Mouse (Mus musculus): ENCODE measurements around the gene Atf5. TPM values are rescaled to one million over a fixed set of nuclear protein-coding genes. Genes with fewer than 3 reads are reported as not detected.

The Atf5 gene
- polyA plus RNA-seq, 1 experiment: 21.6 TPM

DNA sequence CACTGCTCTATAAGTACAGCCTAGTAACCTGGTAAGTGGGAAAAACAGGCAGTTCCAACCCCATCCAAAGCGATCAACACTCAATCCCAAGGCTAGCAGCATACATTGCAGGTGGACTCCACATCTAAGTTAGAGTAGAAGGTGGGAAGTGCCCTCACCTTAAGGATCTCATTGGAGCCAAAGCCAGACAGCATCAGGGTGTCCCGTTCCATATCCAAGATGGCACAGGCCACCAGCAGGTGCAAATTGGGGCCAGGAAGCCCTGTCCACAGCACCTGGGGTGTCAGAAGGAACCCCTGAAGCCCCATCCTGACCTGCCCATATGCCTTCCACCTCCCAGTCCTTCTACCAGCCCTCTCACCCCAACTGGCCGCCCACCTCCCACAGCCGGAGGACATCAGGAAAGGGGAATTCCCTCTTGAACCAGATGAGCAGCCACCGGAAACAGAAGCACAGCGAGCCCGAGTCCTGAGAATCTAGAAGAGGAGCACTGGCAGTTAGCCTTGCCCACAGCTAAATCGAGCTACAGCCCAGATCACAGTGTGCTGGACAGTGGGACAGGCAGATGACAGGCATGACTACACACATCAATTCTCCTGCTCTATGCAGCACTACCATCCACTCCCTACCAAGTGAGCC, 25.5 kb upstream of the Atf5 start:
- H3K4me1 ChIP-seq (ENCODE audit: control insufficient read depth, insufficient read depth, low read length): peaks cover 14% of the 10 kb centered on the region
- TF ChIP-seq CTCF (IDR thresholded peaks at IDR 0.05; ENCODE audit: control insufficient read depth, insufficient read depth, insufficient replicate concordance, low read depth, low read length) (no peak), POLR2A (IDR thresholded peaks at IDR 0.05; ENCODE audit: control insufficient read depth, low read depth, low read length) (no peak)
- H3K36me3 ChIP-seq (ENCODE audit: control insufficient read depth, insufficient read depth, low read length): no peaks in the 10 kb centered on the region
- no peak overlapping the region; the same call in 1 of the 2 replicates for H3K27ac ChIP-seq (ENCODE audit: control insufficient read depth, insufficient read depth, low read depth, low read length)
- no peaks in the 10 kb centered on the region for H3K27me3 ChIP-seq (ENCODE audit: control insufficient read depth, insufficient read depth, low read length)
- H3K4me3 ChIP-seq (ENCODE audit: control insufficient read depth, low read depth, low read length): peak overlapping the region; percentile 74

DNA sequence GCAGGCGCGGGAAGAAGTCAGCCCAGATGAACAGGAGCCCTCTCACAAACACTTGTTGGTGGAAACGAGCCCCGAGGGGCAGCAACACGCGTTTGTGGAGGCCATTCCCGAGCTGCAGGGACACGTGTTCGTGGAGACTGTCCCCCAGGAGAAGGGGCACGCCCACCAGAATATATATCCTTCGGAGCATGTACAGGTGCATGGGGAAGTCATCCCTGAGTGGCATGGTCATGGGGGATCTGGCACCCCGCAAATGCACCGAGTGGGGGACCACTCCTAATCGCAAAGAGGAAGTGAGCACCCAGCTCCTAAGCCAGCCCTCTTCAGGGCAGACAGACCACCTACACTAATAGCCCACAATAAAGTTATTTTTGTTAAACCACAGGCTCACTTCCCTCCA, 24.0 kb upstream of the Atf5 start:
- Histone ChIP-seq H3K27ac (ENCODE audit: control insufficient read depth, insufficient read depth, low read depth, low read length) (peak overlapping the region; percentile 68), H3K27me3 (ENCODE audit: control insufficient read depth, insufficient read depth, low read length) (no peaks in the 10 kb centered on the region), H3K36me3 (ENCODE audit: control insufficient read depth, insufficient read depth, low read length) (no peaks in the 10 kb centered on the region), H3K4me3 (ENCODE audit: control insufficient read depth, low read depth, low read length) (peak overlapping the region; percentile 74), H3K4me1 (ENCODE audit: control insufficient read depth, insufficient read depth, low read length) (peaks cover 14% of the 10 kb centered on the region)
- TF ChIP-seq CTCF (IDR thresholded peaks at IDR 0.05; ENCODE audit: control insufficient read depth, insufficient read depth, insufficient replicate concordance, low read depth, low read length) (no peak), POLR2A (IDR thresholded peaks at IDR 0.05; ENCODE audit: control insufficient read depth, low read depth, low read length) (no peak; the same call in 1 of the 2 replicates)

DNA sequence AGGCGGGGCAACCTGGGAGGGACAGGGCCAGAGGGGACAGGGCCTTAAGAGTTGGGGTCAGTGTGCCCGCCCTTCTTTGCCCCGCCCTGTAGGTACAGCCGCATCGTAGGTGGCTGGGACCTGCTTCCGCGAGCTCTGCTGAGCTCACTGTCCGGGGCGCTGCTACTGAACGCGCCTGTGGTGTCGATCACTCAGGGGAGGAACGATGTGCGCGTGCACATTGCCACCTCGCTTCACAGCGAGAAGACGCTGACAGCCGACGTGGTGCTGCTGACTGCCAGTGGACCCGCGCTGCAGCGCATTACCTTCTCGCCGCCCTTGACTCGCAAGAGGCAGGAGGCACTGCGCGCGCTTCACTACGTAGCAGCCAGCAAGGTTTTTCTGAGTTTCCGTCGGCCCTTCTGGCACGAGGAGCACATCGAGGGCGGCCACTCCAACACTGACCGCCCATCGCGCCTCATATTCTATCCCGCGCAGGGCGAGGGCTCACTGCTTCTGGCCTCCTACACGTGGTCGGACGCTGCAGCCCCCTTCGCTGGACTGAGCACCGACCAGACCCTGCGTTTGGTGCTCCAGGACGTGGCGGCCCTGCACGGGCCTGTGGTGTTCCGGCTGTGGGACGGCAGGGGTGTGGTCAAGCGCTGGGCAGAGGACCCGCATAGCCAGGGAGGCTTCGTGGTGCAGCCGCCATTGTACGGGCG, 23.2 kb upstream of the Atf5 start:
- Histone ChIP-seq H3K36me3 (ENCODE audit: control insufficient read depth, insufficient read depth, low read length) (no peaks in the 10 kb centered on the region), H3K27me3 (ENCODE audit: control insufficient read depth, insufficient read depth, low read length) (no peaks in the 10 kb centered on the region), H3K4me1 (ENCODE audit: control insufficient read depth, insufficient read depth, low read length) (peaks cover 14% of the 10 kb centered on the region)

DNA sequence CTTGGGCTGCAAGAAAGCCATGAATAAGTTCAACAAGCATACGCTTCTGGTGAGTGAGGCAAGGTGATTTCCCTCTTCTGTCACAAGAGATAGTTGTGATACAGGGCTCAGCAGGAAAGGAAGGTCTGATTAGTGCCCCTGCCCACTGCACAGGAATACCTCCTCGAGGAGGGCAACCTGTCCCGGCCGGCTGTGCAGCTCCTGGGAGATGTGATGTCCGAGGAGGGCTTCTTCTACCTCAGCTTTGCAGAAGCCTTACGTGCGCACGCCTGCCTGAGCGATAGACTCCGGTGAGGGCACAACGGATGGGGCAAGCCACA, 22.7 kb upstream of the Atf5 start:
- no peaks in the 10 kb centered on the region for H3K27me3 ChIP-seq (ENCODE audit: control insufficient read depth, insufficient read depth, low read length)
- TF ChIP-seq POLR2A (IDR thresholded peaks at IDR 0.05; ENCODE audit: control insufficient read depth, low read depth, low read length) (no peak), CTCF (IDR thresholded peaks at IDR 0.05; ENCODE audit: control insufficient read depth, insufficient read depth, insufficient replicate concordance, low read depth, low read length) (no peak)
- no peak overlapping the region for H3K27ac ChIP-seq (ENCODE audit: control insufficient read depth, insufficient read depth, low read depth, low read length)
- H3K4me1 ChIP-seq (ENCODE audit: control insufficient read depth, insufficient read depth, low read length): peaks cover 14% of the 10 kb centered on the region
- peak overlapping the region; percentile 74 for H3K4me3 ChIP-seq (ENCODE audit: control insufficient read depth, low read depth, low read length)
- H3K36me3 ChIP-seq (ENCODE audit: control insufficient read depth, insufficient read depth, low read length): no peaks in the 10 kb centered on the region

More for the DNA sequence above, 23.2 kb upstream of the Atf5 start:
- Histone ChIP-seq H3K4me3 (ENCODE audit: control insufficient read depth, low read depth, low read length) (peak overlapping the region; percentile 74), H3K27ac (ENCODE audit: control insufficient read depth, insufficient read depth, low read depth, low read length) (no peak overlapping the region)
- TF ChIP-seq POLR2A (IDR thresholded peaks at IDR 0.05; ENCODE audit: control insufficient read depth, low read depth, low read length) (peak; percentile 23; the same call in 1 of the 2 replicates), CTCF (IDR thresholded peaks at IDR 0.05; ENCODE audit: control insufficient read depth, insufficient read depth, insufficient replicate concordance, low read depth, low read length) (no peak; the same call in 1 of the 2 replicates)

DNA sequence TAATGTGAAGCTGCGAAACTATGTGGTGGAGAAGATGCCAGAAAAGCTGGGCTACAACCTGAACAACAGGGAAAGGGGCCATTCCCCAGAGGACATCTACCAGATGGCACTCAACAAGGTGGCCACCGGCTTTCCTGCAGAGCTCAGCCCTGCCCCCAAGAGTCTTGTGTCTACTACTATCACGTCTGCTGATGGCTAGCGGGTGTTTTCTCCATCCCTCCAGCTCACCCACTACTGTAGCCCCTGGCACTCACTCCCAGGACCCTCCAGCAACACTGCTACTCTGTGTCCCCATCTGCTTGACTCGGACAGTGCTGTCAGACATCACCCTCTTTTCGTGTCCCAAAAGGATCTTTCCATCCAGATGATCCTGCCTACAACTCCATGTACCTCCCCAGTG, 21.6 kb upstream of the Atf5 start:
- Histone ChIP-seq H3K36me3 (ENCODE audit: control insufficient read depth, insufficient read depth, low read length) (no peaks in the 10 kb centered on the region), H3K27ac (ENCODE audit: control insufficient read depth, insufficient read depth, low read depth, low read length) (no peak overlapping the region), H3K4me1 (ENCODE audit: control insufficient read depth, insufficient read depth, low read length) (peaks cover 14% of the 10 kb centered on the region), H3K27me3 (ENCODE audit: control insufficient read depth, insufficient read depth, low read length) (no peaks in the 10 kb centered on the region), H3K4me3 (ENCODE audit: control insufficient read depth, low read depth, low read length) (no peak overlapping the region)
- TF ChIP-seq POLR2A (IDR thresholded peaks at IDR 0.05; ENCODE audit: control insufficient read depth, low read depth, low read length) (no peak), CTCF (IDR thresholded peaks at IDR 0.05; ENCODE audit: control insufficient read depth, insufficient read depth, insufficient replicate concordance, low read depth, low read length) (no peak)

DNA sequence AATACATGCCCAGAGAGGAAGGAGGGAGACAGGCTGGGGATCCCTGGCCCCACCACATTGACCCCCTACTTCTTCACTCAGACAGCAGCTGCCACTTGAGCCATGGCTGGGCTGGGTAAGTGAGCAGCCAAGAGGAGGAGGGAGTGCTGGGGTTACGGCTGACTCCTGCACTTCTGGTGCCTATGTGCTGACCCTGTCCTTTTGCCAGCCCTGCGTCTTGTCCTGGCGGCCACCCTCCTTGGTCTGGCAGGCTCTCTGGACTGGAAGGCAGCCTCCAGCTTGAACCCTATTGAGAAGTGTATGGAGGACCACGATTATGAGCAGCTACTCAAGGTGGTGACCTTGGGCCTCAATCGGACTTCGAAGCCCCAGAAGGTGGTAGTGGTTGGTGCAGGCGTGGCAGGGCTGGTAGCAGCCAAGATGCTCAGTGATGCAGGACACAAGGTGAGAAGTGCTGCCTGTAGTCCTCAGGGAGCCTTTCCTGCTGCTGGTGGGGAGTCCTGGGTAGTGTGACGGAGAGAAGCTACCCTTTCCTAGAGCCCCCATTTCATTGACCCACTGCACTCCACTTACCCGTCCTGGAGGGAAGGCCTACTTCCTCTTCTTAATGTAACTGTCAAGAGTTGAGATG, 20.1 kb upstream of the Atf5 start:
- no peak for TF ChIP-seq CTCF (IDR thresholded peaks at IDR 0.05; ENCODE audit: control insufficient read depth, insufficient read depth, insufficient replicate concordance, low read depth, low read length)
- TF ChIP-seq POLR2A (IDR thresholded peaks at IDR 0.05; ENCODE audit: control insufficient read depth, low read depth, low read length): no peak
- Histone ChIP-seq H3K27ac (ENCODE audit: control insufficient read depth, insufficient read depth, low read depth, low read length) (no peak overlapping the region), H3K4me3 (ENCODE audit: control insufficient read depth, low read depth, low read length) (no peak overlapping the region), H3K4me1 (ENCODE audit: control insufficient read depth, insufficient read depth, low read length) (peaks cover 14% of the 10 kb centered on the region), H3K27me3 (ENCODE audit: control insufficient read depth, insufficient read depth, low read length) (no peaks in the 10 kb centered on the region), H3K36me3 (ENCODE audit: control insufficient read depth, insufficient read depth, low read length) (no peaks in the 10 kb centered on the region)

DNA sequence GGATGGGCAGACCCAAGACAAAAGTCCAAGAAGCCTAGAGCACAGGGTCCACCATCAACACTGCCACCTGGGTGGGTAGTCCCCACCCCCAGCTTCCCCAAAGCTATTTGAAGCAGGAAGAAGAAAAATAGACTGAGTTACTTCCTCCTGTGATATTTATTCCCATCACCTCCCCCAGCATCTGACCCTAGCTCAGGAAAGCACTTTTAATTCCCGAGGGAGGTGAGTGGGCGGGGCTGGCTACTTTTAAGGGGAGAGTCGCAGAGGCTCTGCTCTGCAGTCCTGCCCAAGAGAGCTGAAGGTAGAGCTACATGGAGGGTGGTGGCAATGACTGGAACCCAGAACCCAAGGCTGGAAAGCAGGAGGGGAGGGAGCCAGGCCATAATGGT, 19.6 kb upstream of the Atf5 start:
- Histone ChIP-seq H3K27me3 (ENCODE audit: control insufficient read depth, insufficient read depth, low read length) (no peaks in the 10 kb centered on the region), H3K36me3 (ENCODE audit: control insufficient read depth, insufficient read depth, low read length) (no peaks in the 10 kb centered on the region), H3K27ac (ENCODE audit: control insufficient read depth, insufficient read depth, low read depth, low read length) (no peak overlapping the region), H3K4me3 (ENCODE audit: control insufficient read depth, low read depth, low read length) (no peak overlapping the region), H3K4me1 (ENCODE audit: control insufficient read depth, insufficient read depth, low read length) (peaks cover 14% of the 10 kb centered on the region)
- TF ChIP-seq POLR2A (IDR thresholded peaks at IDR 0.05; ENCODE audit: control insufficient read depth, low read depth, low read length) (no peak), CTCF (IDR thresholded peaks at IDR 0.05; ENCODE audit: control insufficient read depth, insufficient read depth, insufficient replicate concordance, low read depth, low read length) (no peak)
